In the genomic region with DNA sequence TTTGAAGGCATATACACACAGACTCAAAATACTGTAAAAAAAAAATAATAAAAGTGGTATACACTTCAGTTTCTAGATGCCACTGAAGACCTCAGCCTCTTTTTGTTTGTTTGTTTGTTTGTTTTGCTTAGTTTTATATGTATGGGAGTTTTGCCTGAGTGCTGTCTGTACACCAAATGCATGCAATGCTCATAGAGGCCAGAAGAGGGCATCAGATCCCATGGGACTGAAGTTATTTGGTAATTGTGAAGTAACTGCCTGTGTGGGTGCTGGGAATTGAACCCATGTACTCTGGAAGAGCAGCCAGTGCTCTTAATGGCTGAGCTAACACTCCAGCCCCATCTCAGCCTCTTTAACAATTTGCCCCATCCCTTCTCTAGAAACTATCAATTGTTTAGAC, we compare ENCODE assay signal across 11 mouse cellular contexts. TPM values are rescaled to one million over a fixed set of nuclear protein-coding genes. Genes with fewer than 3 reads are reported as not detected.
A peak's percentile ranks its signal among the peaks of the same experiment; 100 is the strongest.
DNase-seq lines count a peak whose midpoint lies in the region; ATAC-seq and TF ChIP-seq lines count a peak whose summit lies in the region.
"Had no signal": no experiment of that assay in that cellular context is flagged by ENCODE, and none has a peak within 500 bp of the region (broad histone marks: within the 10 kb centered on the region; RNA-seq: fewer than 3 reads in every experiment).

No protein-coding gene starts in this region.

- H3K9ac ChIP-seq in embryonic facial prominence, embryonic 11.5 days (replicated peaks; ENCODE audit: low read length) = no peak overlapping the region
- H3K9ac ChIP-seq in lung, embryonic 14.5 days = no peak overlapping the region
- H3K9ac ChIP-seq: neural tube, embryonic 15.5 days had no signal

- no peak overlapping the region for H3K27ac ChIP-seq in embryonic facial prominence, embryonic 11.5 days (replicated peaks; ENCODE audit: low read depth, low read length)
- no peak overlapping the region for H3K27ac ChIP-seq in embryonic facial prominence, embryonic 10.5 days (replicated peaks)
- H3K27ac ChIP-seq in lung, embryonic 14.5 days (ENCODE audit: low read depth) = no peak overlapping the region
- H3K27ac ChIP-seq: macrophage; neural tube, embryonic 15.5 days had no signal

- peak; percentile 50 for TF ChIP-seq CTCF in lung, embryonic 14.5 days (IDR thresholded peaks at IDR 0.05; ENCODE audit: low read depth)

- ATAC-seq in embryonic facial prominence, embryonic 11.5 days (replicated peaks; ENCODE audit: insufficient number of reproducible peaks, low FRiP score, low TSS enrichment, low read depth) = no peak
- ATAC-seq in lung, embryonic 14.5 days (ENCODE audit: insufficient read depth) = no peak

- no peak overlapping the region for H3K4me2 ChIP-seq in embryonic facial prominence, embryonic 11.5 days (ENCODE audit: low read depth, low read length)
- no peak overlapping the region for H3K4me2 ChIP-seq in lung, embryonic 14.5 days
- H3K4me2 ChIP-seq: neural tube, embryonic 15.5 days had no signal

- H3K27me3 ChIP-seq in embryonic facial prominence, embryonic 11.5 days (ENCODE audit: control insufficient read depth, insufficient read depth, low read length) = peaks cover 8% of the 10 kb centered on the region
- peaks cover 41% of the 10 kb centered on the region for H3K27me3 ChIP-seq in embryonic facial prominence, embryonic 10.5 days (replicated peaks; ENCODE audit: low read depth, poor library complexity, severe bottlenecking)
- peaks cover 3% of the 10 kb centered on the region; the same call in 1 of the 2 replicates for H3K27me3 ChIP-seq in lung, embryonic 14.5 days (ENCODE audit: insufficient read depth, low read length)

- no peaks in the 10 kb centered on the region for H3K9me3 ChIP-seq in embryonic facial prominence, embryonic 11.5 days (replicated peaks; ENCODE audit: control insufficient read depth, low read length)
- no peaks in the 10 kb centered on the region for H3K9me3 ChIP-seq in embryonic facial prominence, embryonic 10.5 days
- H3K9me3 ChIP-seq in lung, embryonic 14.5 days (ENCODE audit: low read depth, low read length) = no peaks in the 10 kb centered on the region
- H3K9me3 ChIP-seq: neural tube, embryonic 15.5 days had no signal

- intact Hi-C loops in left cerebral cortex, postnatal 14 days (cut with DNase I) = no loop called here

- peaks cover 4% of the 10 kb centered on the region; the same call in 1 of the 2 replicates for H3K4me1 ChIP-seq in embryonic facial prominence, embryonic 11.5 days (ENCODE audit: control insufficient read depth, insufficient read depth, low read length)
- H3K4me1 ChIP-seq in embryonic facial prominence, embryonic 10.5 days = peaks cover 32% of the 10 kb centered on the region
- H3K4me1 ChIP-seq in lung, embryonic 14.5 days (ENCODE audit: insufficient read depth) = peaks cover 10% of the 10 kb centered on the region

- no peak overlapping the region for H3K4me3 ChIP-seq in embryonic facial prominence, embryonic 11.5 days (ENCODE audit: low read depth, low read length)
- no peak overlapping the region for H3K4me3 ChIP-seq in embryonic facial prominence, embryonic 10.5 days
- no peak overlapping the region for H3K4me3 ChIP-seq in lung, embryonic 14.5 days (ENCODE audit: low read depth, low read length)
- H3K4me3 ChIP-seq: neural tube, embryonic 15.5 days had no signal

- DNase-seq in embryonic facial prominence, embryonic 11.5 days (ENCODE audit: low spot score) = peak; percentile 15
- DNase-seq in embryonic facial prominence, embryonic 10.5 days (ENCODE audit: low spot score) = no peak
- DNase-seq in lung, embryonic 14.5 days = peak; percentile 57
- DNase-seq in lung, adult 18-20 months = no peak
- DNase-seq in NIH3T3 (ENCODE audit: low read depth) = peak; percentile 57
- DNase-seq in naive thymus-derived CD4-positive, alpha-beta T cell, adult 2 months (ENCODE audit: low read depth) = peak; percentile 35
- no peak for DNase-seq in adrenal gland, adult 2 months
- DNase-seq in left cerebral cortex, postnatal 14 days (ENCODE audit: low spot score in 2 of 2) = no peak

- no peaks in the 10 kb centered on the region for H3K36me3 ChIP-seq in embryonic facial prominence, embryonic 11.5 days (replicated peaks; ENCODE audit: control insufficient read depth, insufficient read depth, low read depth, low read length)
- no peaks in the 10 kb centered on the region for H3K36me3 ChIP-seq in embryonic facial prominence, embryonic 10.5 days (replicated peaks)
- H3K36me3 ChIP-seq in lung, embryonic 14.5 days (ENCODE audit: insufficient read depth) = no peaks in the 10 kb centered on the region
- H3K36me3 ChIP-seq: neural tube, embryonic 15.5 days had no signal

RNA-seq across cellular contexts. Expression of a gene that starts 2.6 kb away (rescaled TPM):
- 9.4 and 9.7 TPM in 2 replicates for polyA plus RNA-seq in embryonic facial prominence, embryonic 11.5 days (2014; fragmentation: Nextera tagmentation; extraction: Ambion mirVana)
- 19.3 and 24.5 TPM in 2 replicates for polyA plus RNA-seq in embryonic facial prominence, embryonic 10.5 days (2016; fragmentation: Nextera tagmentation; extraction: Ambion mirVana)
- 33.3 and 37.2 TPM in 2 replicates for polyA plus RNA-seq in lung, embryonic 14.5 days (2014; fragmentation: Nextera tagmentation; extraction: Ambion mirVana)
- total RNA-seq in adrenal gland, adult 2 months (2021) = 10 to 100 TPM; 54.7 to 69.5 TPM
- 130 and 143 TPM in 2 replicates for polyA plus RNA-seq in adrenal gland, adult 2 months (2012; rRNA removed)
- total RNA-seq in left cerebral cortex, postnatal 14 days (2021) = 1 to 10 TPM; 4.5 to 4.9 TPM

RNA-seq across cellular contexts. Expression of a gene that starts 13.8 kb away (rescaled TPM):
- polyA plus RNA-seq in embryonic facial prominence, embryonic 11.5 days (2014; fragmentation: Nextera tagmentation; extraction: Ambion mirVana) = not detected in 2 replicates
- not detected in 2 replicates for polyA plus RNA-seq in embryonic facial prominence, embryonic 10.5 days (2016; fragmentation: Nextera tagmentation; extraction: Ambion mirVana)
- 0.08 TPM in 1 of 2 replicates, not detected in the other for polyA plus RNA-seq in lung, embryonic 14.5 days (2014; fragmentation: Nextera tagmentation; extraction: Ambion mirVana)
- not detected for total RNA-seq in adrenal gland, adult 2 months (2021)
- polyA plus RNA-seq in adrenal gland, adult 2 months (2012; rRNA removed) = not detected in 2 replicates
- under 1 TPM; 0.26 to 0.32 TPM for total RNA-seq in left cerebral cortex, postnatal 14 days (2021)
- total RNA-seq: gastrocnemius, postnatal 4 days had no signal
- polyA plus RNA-seq: macrophage; neural tube, embryonic 15.5 days had no signal

RNA-seq across cellular contexts. Expression of a gene that starts 17.1 kb away (rescaled TPM):
- polyA plus RNA-seq in embryonic facial prominence, embryonic 11.5 days (2014; fragmentation: Nextera tagmentation; extraction: Ambion mirVana) = 11.9 TPM in 2 replicates
- polyA plus RNA-seq in embryonic facial prominence, embryonic 10.5 days (2016; fragmentation: Nextera tagmentation; extraction: Ambion mirVana) = 24.9 and 27.3 TPM in 2 replicates
- 13.2 and 13.6 TPM in 2 replicates for polyA plus RNA-seq in lung, embryonic 14.5 days (2014; fragmentation: Nextera tagmentation; extraction: Ambion mirVana)
- total RNA-seq in adrenal gland, adult 2 months (2021) = 10 to 100 TPM; 39.7 to 53.8 TPM
- 75.9 and 89.1 TPM in 2 replicates for polyA plus RNA-seq in adrenal gland, adult 2 months (2012; rRNA removed)
- 10 to 100 TPM; 48.9 to 49.8 TPM for total RNA-seq in left cerebral cortex, postnatal 14 days (2021)

RNA-seq across cellular contexts. Expression of a gene that starts 53.7 kb away (rescaled TPM):
- polyA plus RNA-seq in embryonic facial prominence, embryonic 11.5 days (2014; fragmentation: Nextera tagmentation; extraction: Ambion mirVana) = 13.6 and 16.0 TPM in 2 replicates
- 20.5 and 23.5 TPM in 2 replicates for polyA plus RNA-seq in embryonic facial prominence, embryonic 10.5 days (2016; fragmentation: Nextera tagmentation; extraction: Ambion mirVana)
- 18.9 and 21.4 TPM in 2 replicates for polyA plus RNA-seq in lung, embryonic 14.5 days (2014; fragmentation: Nextera tagmentation; extraction: Ambion mirVana)
- 10 to 100 TPM; 25.6 to 25.7 TPM for total RNA-seq in adrenal gland, adult 2 months (2021)
- 18.4 and 22.4 TPM in 2 replicates for polyA plus RNA-seq in adrenal gland, adult 2 months (2012; rRNA removed)
- total RNA-seq in left cerebral cortex, postnatal 14 days (2021) = 10 to 100 TPM; 27.3 to 28.8 TPM

RNA-seq across cellular contexts. Expression of a gene that starts 53.7 kb away (rescaled TPM):
- 10.4 and 12.8 TPM in 2 replicates for polyA plus RNA-seq in embryonic facial prominence, embryonic 11.5 days (2014; fragmentation: Nextera tagmentation; extraction: Ambion mirVana)
- 12.1 and 13.8 TPM in 2 replicates for polyA plus RNA-seq in embryonic facial prominence, embryonic 10.5 days (2016; fragmentation: Nextera tagmentation; extraction: Ambion mirVana)
- 11.1 and 12.4 TPM in 2 replicates for polyA plus RNA-seq in lung, embryonic 14.5 days (2014; fragmentation: Nextera tagmentation; extraction: Ambion mirVana)
- 1 to 10 TPM; 2.9 to 3.7 TPM for total RNA-seq in adrenal gland, adult 2 months (2021)
- polyA plus RNA-seq in adrenal gland, adult 2 months (2012; rRNA removed) = 12.7 and 13.5 TPM in 2 replicates
- 10 to 100 TPM; 12.6 to 13.3 TPM for total RNA-seq in left cerebral cortex, postnatal 14 days (2021)

Comparison
In these comparisons a context has a peak if more than half of its experiments do, and no peak if none do; other contexts are left out.
1. DNase-seq: peak in embryonic facial prominence, embryonic 11.5 days (single experiment), lung, embryonic 14.5 days (single experiment), NIH3T3 (single experiment) and naive thymus-derived CD4-positive, alpha-beta T cell, adult 2 months (single experiment); none in embryonic facial prominence, embryonic 10.5 days (single experiment), lung, adult 18-20 months (0 of 2), adrenal gland, adult 2 months (single experiment) and left cerebral cortex, postnatal 14 days (0 of 2).